Mouse (Mus musculus) gastrocnemius, postnatal 10 days (tissue): ENCODE data around the gene Nlgn2. TPM values are rescaled to one million over a fixed set of nuclear protein-coding genes. Genes with fewer than 3 reads are reported as not detected.
"Not testable (repeated sequence)": the region's sequence is repeated elsewhere in the genome, so short reads cannot be mapped to it uniquely, and the experiment has no call there.

Experiments used
- DNase-seq: peaks from one replicate; pipeline ENCODE4 v3.0.0; 2021; ENCODE audit warnings: mixed read lengths
- total RNA-seq, 2 experiments: library from RNA; stranded (reverse); gene quantifications; 2 replicates each; pipeline ENCODE4 v1.2.3; 2021

Gene Nlgn2
- total RNA-seq, 2 experiments from 2014 or later = 10.3 to 15.9 TPM

DNA sequence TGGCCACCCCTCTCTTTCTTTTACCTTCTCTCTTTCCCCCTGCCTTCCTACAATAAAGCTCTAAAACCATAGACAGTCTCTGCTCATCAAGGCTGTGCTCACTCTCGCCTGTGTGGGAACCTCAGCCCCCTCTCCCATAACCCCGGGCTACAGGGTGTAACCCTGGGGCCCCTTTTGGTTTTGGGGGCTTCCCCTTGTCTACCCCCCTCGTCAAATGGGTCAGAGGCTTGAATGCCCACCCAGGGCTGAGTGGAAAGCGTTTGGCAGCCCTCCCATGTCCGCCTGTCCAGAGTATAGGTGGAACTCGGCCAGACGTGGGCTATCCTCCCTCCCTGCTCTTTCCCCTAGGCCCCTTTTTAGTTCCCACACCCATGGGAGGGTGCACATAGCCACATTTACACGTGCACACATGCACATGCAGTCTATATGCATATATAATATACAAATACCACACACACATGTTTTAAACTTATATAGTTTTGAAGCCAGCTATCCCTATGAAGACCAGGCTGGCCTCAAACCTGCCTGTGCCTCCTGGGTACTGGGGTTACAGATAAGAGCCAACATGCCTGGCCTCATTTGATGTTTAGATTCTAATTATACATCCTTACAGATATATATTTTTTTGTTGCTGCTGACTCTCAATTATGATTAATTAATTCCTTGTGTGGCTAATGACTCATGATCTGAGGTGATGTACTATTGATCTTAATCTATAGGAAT lies 26.7 kb upstream of the Nlgn2 start:
- no peak for DNase-seq

DNA sequence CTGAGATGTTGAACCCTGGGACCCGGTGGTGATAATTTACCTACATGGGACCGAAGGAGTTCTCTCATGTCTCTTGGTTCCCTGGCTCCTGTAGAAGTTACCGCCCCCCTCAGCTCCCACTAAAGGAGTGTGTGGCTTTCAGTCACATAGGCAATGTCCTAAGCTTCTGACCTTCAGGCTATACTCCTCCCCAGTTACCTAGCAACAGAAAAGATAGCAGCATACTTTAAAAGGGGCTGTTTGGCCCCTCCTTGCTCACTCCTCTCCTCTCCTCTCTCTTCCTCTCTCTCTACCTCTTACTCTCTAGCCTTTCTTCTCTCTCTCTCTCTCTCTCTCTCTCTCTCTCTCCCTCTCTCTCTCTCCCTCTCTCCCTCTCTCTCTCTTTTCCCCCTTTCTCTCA lies 26.1 kb upstream of the Nlgn2 start:
- not testable (repeated sequence) for DNase-seq

DNA sequence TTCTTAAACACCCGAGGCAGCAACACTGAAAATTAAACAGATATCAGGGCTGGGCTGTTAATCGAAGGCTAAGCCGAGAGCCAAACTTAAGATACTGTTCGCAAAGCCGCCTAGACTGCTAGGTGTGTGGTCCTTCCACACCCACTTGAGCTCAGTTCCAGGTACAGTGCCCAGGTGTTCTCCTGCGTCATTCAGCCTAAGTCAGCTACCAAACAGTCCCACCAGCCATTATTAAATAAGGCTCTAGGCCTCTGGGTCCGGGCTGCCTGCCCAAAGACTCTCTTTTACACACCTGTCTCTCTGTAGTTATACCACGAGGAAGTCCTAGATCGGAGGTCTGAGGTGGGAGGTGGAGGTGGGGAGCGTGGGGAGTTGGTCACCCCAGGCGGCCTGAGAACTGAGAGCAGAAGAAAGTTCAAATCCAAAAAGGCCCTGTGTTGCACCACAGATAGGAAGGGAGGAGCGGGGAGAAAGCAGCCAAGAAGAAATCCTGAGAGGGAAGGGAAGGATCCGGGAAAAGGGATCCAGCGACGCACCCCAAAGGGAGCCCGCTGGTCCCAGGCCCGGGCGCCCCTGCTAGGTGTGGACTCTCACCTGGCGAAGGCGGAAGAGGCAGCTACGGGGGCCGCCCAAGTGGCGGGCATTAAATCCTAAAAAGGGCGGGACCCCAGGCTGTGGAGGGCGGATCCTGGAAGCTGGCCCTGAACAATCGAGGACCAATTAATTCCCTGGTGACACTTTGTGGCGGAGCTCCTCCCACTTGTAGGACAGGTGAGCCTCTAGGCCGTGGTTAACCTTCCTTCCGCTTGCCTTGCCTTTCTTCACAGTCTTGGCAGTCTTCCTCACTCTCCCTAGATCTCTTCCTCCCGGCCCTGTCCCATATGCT lies 20.8 kb upstream of the Nlgn2 start, which contains the start of gene Tnk1:
Tnk1 (minus strand) TSS at position 618 of the 886 bp plus-strand sequence.
- DNase-seq = no peak

DNA sequence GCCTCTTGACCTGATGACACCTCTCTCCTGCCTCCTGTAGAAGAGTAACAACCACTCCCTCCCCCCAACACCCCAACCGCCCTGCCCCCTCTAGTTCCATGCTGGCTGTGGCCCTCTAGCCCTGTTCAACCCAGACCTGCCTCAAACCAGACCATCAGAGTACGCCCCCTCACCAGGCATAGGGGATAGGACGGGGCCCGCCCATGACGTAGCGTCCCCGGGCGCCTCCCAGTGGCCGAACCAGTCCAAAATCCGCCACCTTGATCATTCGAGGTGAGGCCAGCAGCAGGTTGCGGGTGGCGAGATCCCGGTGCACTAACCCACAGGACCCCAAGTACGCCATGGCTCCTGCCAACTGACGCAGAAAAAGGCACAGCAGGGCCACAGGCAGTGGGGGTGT lies 17.8 kb upstream of the Nlgn2 start:
- peak; percentile 47 for DNase-seq

DNA sequence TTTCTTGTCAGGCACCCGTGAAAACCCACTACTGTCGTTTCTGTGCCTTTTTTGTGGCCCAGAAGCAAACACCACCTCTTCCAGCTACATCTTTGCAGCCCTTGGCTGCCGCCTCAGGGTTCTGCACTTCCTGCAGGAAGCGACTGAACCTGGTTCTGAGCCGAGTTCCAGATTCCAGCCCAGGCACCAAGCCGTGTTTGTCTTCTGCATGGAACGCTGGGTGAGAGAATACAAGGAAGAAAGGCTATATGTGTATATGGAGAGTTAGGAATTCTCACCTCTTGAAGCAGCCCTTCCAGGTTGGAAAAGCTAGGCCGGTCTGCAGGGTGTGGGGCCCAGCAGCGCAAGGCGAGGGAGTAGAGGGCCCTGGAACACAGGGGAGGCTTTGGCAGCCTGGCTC lies 17.1 kb upstream of the Nlgn2 start:
- DNase-seq = no peak

DNA sequence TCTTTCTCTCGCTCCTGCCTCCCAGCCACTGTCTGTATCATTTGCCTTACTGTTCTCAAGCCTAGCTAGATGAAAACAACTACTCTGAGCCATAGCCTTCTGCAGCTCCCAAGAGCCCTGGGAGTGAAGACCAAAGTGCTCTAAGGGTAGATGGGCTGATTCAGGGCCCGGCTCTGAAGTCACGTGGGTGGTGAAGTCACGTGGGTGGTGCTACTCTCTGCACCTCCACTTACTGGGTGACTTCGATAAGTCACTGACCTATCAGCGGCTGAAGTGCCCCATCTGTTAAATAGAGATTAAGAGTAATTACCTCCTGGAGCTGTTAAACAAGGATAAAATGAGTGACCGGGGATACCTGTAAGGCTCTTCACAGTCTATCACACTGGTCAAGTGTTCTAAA lies 16.4 kb upstream of the Nlgn2 start:
- no peak for DNase-seq

DNA sequence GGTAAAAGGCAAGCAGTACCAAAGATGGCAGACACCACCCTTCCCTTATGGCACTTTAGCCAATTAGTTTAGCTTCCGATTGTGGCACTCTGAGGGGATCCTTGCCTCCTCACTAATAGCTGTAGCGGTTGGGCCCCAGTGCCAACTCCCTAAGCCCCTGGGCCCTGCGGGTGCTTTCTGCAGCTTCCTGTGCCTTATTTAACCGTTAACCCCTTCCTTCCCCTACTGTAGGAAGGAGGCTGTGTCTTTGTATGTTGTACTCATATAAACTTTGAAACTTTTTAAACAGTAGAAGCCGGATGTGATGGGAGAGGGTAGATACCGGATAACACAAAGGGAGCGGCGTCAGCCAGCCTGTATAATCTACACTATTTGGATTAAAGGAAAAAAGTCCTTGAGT lies 13.2 kb upstream of the Nlgn2 start:
- no peak for DNase-seq

DNA sequence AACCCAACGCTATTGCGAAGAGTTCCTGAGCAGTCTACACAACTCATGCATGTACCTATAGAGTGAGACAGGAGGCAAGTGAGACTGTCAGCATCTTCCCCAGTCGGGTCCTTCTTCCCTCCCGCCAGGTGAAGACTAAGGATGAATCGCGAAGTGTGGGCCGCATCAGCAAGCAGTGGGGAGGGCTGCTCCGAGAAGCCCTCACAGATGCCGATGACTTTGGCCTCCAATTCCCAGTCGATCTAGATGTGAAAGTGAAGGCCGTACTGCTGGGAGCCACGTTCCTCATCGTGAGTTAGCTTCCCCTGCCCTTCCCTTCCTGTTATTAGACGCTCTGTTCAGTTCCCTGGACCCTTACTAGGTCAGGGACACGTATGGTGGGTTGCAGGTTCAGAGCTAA lies 12.3 kb upstream of the Nlgn2 start:
- no peak for DNase-seq

DNA sequence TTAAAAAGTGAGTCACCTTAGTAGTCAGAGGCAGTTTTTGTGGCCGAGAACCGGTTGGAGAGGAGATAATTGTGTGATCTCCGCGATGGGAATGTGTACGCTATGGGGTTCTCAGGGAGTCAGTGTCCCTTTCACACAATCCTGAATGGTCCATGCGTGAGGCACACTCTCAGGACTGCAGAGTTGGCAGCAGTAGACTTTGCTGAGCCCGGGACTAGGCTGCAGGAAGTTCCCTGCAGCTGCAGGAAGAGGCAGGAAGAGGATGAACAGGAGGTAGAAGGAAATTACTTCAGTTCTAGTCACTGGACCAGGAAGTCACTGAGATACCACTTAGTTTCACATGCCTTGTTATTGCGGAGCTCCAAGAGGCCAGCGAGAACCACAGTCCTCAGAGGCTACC lies 11.5 kb upstream of the Nlgn2 start:
- no peak for DNase-seq

DNA sequence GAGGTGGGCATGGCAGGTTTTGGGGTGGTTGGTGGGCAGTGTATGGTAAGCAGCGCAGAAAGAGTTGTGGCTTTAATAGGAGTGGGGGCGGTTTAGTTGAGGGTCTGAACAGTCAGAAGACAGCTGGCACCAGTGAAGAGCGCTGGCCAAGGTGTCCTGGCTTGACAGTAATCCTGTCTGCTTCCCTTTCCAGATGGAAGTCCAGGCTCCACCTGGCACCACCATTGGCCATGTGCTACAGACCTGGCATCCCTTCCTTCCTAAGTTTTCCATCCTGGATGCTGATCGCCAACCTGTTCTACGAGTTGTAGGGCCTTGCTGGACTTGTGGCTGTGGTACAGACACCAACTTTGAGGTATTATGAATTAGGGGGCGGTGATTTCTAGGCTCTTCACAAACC lies 10.4 kb upstream of the Nlgn2 start:
- DNase-seq = no peak

DNA sequence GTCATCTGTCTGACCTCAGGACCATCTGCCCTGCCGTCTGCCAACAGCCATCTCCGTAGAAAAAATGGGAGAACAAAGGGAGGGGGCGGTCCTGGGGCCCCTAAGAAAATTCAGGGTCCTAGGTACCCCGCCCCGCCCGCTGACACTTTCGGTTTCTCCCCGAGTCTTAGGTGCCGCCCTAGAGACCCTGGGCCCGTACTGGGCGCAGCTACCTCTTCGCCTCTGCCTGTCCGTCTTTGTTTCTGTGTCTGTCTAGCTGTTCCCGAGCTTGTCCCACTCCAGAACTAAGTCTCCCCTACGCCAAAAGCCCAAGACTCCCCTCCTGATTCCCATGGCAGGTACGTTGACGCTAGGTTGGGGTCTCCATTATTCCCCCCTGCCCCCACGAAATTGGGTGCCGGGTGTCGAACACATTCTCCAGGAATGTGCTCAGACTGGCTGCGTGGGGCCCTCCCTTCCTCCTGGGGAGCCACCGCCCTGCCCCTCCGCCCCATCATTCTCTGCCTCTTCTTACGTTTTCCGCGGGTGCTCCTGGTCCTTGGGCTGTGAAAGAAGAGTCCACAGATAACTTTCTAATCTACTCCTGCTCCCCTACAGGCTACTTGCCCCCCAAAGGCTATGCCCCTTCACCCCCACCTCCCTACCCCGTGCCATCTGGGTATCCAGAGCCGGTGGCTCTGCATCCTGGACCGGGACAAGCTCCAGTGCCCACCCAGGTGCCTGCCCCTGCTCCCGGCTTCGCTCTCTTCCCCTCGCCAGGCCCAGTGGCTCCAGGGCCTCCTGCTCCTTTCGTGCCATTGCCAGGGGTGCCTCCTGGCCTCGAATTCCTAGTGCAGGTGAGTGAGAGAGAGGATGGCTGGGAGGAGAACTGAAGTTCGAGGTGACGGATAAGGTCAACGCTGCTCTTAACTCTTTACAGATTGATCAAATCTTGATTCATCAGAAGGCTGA lies 9.4 kb upstream of the Nlgn2 start:
- no peak for DNase-seq

DNA sequence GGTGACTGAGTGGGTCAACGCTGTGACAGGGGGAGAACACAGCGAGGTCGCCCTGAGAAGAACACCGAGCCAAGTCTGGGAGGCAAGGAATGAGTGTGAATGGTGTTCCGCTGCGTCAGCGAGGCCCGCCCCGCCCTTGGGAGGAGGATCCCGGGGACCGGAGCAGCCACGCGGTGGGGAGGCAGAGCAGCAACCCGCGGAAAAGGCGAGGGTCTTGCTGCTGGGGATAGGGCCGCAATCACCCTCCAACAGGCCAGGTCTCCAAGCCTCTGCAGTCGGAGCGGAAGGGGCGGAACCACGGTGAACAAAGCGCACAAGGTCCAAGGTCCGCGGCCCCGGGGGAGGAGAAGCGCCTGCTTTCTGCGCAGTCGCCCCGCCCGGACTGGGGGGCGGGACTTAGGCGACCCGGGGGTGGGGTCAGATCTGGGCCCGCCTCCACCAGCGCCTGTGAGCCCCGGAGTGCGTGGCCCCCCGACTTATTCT lies 8.7 kb upstream of the Nlgn2 start, which contains the start of gene Plscr3:
Plscr3 (plus strand) TSS at position 179 of the 483 bp plus-strand sequence.
- peak; percentile 91 for DNase-seq

DNA sequence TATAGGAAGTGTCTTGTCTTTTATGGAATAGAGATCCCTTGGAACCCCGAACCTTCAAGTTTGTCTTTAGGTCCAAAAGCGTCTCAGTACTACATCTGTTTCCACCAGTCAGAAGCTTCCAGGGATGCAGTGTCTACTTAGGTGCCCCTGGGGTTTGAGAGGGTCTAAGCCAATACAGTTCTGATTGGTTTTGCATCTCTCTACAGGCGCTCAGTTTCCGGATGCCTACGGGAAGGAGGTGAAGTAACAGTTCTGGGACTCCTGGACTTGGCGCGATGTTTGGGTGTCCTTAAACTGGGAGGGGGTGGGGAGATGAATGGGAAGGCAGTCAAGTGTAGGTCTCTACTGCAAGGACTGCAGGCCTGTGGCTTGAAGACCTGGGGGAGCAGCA lies 1.1 kb upstream of the Nlgn2 start:
- no peak for DNase-seq

DNA sequence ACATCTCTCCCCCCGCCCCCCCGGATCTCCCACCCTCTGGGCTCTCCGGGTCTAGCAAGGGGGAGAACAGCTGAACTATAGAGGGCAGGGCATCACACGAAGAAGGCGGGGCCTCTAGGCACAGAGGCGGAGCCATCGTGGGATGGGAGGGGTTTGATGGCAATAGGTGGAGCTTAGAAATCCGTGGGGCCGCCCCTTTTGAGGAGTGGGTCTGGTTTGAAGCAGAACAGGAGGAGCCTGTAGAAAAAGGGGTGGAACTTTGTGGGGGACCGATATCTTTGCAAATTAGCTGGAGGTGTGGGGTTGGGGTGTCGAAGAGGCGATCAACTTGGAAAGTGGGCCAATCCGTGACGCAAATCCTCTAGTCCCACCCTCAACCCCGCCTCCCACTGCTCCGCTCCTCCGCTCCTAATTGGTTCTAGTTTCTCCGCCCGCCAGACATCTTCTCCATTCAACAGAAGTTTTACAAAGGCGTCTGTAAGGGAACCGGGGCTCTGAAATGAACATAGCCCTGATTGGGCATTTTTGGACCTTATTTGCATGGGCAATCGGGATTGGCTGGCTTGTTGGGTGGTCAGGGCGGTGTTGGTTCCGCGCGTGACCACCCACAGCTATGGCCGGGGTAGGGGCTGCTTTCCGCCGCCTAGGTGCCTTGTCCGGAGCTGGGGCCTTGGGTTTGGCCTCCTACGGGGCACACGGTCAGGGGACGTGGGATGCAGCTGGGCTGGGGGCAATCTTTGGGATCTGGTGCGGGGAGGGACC lies 549 bp upstream of the Nlgn2 start, which contains the start of gene Tmem256:
Tmem256 (plus strand) TSS at position 563 of the 762 bp plus-strand sequence.
- DNase-seq = peak; percentile 88

DNA sequence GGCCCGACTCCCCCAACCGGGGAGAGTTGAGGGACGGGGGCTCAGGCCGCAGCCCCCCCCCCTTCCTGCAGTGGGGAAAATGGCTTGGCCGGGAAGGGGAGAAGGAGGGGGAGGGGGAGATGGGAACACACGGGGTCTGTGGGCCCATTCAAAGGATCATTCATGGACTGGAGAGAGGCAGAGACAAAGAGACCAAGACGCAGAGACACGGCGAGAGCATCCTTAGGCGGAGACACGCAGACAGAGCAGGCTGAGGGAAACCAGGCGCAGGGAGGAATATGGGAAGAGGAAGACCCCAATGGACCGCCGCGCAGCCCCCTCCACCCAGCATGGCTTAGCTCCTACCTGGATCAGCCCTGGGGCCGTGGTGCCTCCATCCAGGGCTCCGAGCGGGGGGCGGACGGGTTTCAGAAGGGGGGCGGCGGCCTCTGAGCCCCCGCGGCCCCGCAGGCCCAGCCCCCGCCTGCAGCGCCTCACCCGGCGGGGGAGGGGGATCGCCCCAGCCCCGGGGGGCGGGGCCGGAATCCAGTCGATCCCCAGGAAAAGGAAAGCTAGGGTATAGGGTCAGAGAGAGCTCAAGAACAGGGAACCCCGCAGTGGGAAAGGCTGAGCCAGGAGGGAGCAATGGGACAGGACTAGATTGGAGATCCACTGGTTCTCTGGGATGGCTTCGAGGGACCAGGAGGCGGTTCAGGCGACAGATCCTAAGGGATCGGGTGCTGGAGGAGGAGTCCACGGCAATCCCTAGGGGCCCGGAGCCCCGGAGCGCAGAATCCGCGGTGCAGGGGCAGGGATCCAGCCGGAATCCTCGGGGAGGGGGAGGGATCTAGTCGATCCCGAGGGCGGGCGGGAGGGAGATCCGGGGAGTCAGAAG lies 644 bp downstream of the Nlgn2 start:
- peak; percentile 59 for DNase-seq

DNA sequence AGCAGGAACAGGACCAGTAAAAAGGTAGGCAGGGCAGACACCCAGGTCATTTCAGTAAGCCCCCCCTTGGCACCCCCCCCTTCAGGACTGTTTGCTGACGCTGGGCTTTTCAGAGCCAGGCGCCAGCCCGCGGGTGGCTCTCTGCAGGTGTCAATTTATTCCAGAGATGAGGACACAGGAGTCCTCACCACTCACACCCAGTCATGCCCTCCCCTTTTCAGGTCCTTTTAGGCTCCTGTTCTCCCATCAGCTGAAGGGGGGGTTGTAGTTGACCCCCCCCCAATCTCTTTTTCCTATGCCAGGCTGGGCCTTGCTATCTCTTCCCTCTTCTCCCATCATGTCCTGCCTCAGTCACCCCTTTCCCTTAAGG lies 1.6 kb downstream of the Nlgn2 start:
- DNase-seq = no peak

DNA sequence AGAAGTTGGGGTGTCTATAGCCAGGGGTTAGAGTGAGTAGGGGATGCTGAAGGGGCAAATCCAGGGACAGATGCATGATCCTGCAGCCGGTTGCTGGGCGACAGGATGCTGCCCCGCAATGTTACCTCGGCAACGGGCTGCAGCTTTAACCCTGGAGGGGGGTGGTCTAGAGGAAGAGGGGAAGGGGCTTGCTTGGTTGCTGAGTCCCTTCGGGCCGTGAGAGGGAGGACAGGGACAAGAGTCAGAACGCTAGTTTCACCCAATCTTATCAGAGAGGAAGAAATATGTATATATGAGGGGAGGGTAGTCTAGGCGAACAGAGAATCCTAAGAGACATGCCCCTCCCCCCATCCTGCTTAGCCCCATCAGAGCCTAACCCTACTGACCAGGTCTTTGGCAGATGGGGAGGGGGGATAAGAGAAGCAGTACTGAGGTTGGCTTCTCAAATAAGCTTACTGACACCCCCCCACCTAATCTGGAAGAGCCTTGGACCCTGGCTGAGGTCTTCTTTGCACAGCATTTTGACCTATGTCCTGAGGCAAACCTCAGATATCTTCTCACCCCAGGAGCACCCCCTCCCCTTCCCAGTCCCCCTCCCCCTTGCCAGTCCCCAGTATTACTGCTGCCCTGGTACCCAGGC lies 2.1 kb downstream of the Nlgn2 start:
- DNase-seq = no peak

DNA sequence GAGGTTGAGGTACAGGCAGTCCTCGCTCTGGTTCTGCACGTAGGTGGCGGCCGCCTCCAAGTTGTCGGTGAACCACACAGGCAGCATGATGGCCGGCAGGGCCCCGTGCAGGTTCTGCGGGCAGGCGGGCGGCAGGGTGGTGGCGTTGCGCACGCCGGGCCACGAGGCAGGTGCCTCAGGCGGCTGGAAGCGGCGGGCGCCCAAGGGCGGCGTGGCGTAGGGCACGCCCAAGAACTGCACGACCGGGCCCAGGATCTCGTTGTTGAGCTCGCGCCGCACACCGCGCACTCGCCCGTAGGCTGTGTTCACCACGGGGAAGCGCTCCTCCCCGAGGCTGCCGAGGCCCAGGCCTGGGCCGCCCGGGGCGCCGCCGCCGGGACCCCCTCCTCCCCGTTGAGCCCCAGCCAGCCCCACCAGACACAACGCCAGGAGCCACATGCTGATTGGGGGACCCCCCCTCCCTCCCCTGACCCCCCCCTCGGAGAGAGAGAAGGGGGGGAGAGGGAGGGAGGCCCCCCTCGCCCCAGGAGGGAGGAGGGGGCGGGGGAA lies 3.5 kb downstream of the Nlgn2 start:
- DNase-seq = peak; percentile 36

DNA sequence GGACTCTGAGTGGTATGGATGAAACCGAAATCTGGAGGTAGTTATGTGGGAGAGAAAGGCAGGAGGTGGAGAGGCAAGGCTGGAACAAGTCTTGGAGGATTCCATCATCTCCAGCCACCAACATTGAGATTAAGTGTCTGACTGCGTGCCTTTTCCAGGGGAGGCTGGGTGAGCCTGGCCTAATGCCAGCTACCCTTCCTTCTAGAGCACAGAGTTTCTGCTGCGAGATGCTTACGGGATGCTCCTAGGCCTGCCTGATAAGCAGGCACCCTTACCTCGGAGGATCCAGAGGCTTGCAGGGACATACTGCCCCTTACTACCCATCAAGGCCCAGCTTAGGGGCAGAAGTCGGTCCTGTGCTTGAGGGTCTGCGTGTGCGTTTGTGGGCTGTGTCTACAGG lies 4.0 kb downstream of the Nlgn2 start:
- DNase-seq = no peak
